Mouse (Mus musculus) gonadal fat pad, adult 2 months (tissue): Measurements from ENCODE around the gene Srebf1. TPM values are rescaled to one million over a fixed set of nuclear protein-coding genes. Genes with fewer than 3 reads are reported as not detected.

Source experiments
- DNase-seq: peaks from one replicate; pipeline ENCODE4 v3.0.0-alpha.2; 2012; ENCODE audit warnings: low read depth
- polyA plus RNA-seq: library from polyadenylated mRNA; depleted of rRNA; stranded (reverse); fragments of >200 nt; gene quantifications from 2 replicates; pipeline ENCODE4 v1.2.3, GENCODE M21; 2012; rRNA removed

Gene Srebf1
- polyA plus RNA-seq = 393 and 402 TPM in 2 replicates

- DNase-seq = no peak
Measured at GRCm38 (mm10) chr11:60222469-60223236, at the start of gene Srebf1. Gene Srebf1 (minus strand): TSS chr11:60222581.

GRCm38 (mm10) chr11:60268563-60268962, 46.2 kb upstream of the Srebf1 start:
- DNase-seq = no peak

- DNase-seq = no peak
Measured at GRCm38 (mm10) chr11:60265271-60265985, 43.0 kb upstream of the Srebf1 start.

GRCm38 (mm10) chr11:60264651-60265050, 42.3 kb upstream of the Srebf1 start:
- DNase-seq = no peak

GRCm38 (mm10) chr11:60262396-60262795, 40.0 kb upstream of the Srebf1 start:
- no peak for DNase-seq

GRCm38 (mm10) chr11:60260743-60261142, 38.4 kb upstream of the Srebf1 start:
- DNase-seq = no peak

- DNase-seq = no peak
Measured at GRCm38 (mm10) chr11:60257696-60258095, 35.3 kb upstream of the Srebf1 start.

- DNase-seq = no peak
Measured at GRCm38 (mm10) chr11:60256713-60257112, 34.3 kb upstream of the Srebf1 start.

GRCm38 (mm10) chr11:60256176-60256681, 33.8 kb upstream of the Srebf1 start:
- DNase-seq = no peak

- peak; percentile 89 for DNase-seq
Measured at GRCm38 (mm10) chr11:60255639-60256038, 33.3 kb upstream of the Srebf1 start.

- DNase-seq = no peak
Measured at GRCm38 (mm10) chr11:60255181-60255580, 32.8 kb upstream of the Srebf1 start.

GRCm38 (mm10) chr11:60254308-60254707, 31.9 kb upstream of the Srebf1 start:
- DNase-seq = no peak

- DNase-seq = no peak
Measured at GRCm38 (mm10) chr11:60253546-60253945, 31.2 kb upstream of the Srebf1 start.

GRCm38 (mm10) chr11:60250971-60251643, 28.7 kb upstream of the Srebf1 start:
- no peak for DNase-seq

- DNase-seq = no peak
Measured at GRCm38 (mm10) chr11:60249885-60250284, 27.5 kb upstream of the Srebf1 start.

GRCm38 (mm10) chr11:60248596-60249404, 26.4 kb upstream of the Srebf1 start:
- no peak for DNase-seq

GRCm38 (mm10) chr11:60247753-60248550, 25.6 kb upstream of the Srebf1 start:
- DNase-seq = no peak

GRCm38 (mm10) chr11:60246077-60246476, 23.7 kb upstream of the Srebf1 start:
- no peak for DNase-seq

GRCm38 (mm10) chr11:60244503-60245143, 22.2 kb upstream of the Srebf1 start:
- DNase-seq = no peak

- no peak for DNase-seq
Measured at GRCm38 (mm10) chr11:60240509-60240908, 18.1 kb upstream of the Srebf1 start.
